Mouse (Mus musculus): ENCODE measurements at regions not wholly inside any gene's neighbourhood (a gene's known extent, or its start where the extent isn't known, plus 50 kb on each side); places are given as distances from the start of the nearest gene placed in this dataset.
A peak's percentile ranks its signal among the peaks of the same experiment; 100 is the strongest.

DNA sequence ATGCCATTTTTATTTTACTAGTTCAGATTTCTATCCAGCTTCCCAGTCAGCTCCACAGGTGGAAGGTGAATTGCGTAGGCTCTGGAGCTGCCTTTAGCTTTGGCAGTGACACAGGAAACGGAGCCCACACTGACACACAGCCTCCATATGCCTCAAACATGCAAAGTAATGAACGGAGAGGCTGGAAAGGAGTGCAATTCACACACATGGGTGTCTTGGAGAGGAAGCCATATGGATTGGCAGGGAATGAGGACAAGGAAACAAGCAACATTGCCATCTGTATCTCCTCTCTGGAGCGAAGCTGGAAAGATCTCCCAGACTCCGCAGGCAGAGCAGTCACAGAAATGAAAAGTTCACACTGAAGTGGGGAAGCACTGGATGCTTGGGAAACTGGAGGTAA lies 201.6 kb upstream of the 4930452B06Rik start:
- no peak for DNase-seq

DNA sequence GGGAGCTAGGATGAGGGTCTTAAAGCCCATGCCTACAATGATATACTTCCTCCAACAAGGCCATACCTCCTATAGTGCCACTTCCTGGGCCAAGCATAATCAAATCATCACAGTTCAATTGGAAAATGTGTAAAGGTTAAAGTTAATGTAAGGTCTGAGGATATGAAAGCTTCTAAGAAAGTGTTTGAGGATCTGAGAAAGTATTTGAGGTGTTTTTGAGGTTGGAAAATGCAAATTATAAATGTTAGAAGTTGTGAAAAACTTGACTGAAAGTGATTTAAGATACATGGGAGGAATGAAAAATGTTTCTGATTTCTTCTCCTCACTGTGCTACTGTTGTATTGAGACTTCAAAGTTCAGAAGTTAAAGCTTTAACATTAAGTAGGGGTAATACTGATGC lies 185.5 kb upstream of the 4930452B06Rik start:
- DNase-seq: no peak

DNA sequence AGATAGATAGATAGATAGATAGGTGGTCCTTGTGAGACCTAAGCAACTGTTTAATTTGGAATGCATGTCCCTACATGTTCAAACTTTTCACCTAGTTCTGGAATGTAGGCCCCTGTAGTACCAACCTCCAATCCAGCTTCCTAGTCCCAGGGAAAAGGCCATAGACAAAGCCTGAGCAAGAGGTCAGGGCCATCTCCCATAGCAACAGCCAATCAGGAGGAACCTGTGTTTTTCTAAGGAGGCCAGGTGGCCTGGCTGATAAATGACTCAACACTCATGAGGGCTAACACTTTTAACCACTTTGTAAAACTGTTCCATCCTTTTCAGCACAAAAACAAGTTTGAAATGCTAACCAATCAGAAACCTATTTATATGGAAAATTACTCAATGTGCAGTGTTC lies 184.2 kb upstream of the 4930452B06Rik start:
- DNase-seq: no peak

DNA sequence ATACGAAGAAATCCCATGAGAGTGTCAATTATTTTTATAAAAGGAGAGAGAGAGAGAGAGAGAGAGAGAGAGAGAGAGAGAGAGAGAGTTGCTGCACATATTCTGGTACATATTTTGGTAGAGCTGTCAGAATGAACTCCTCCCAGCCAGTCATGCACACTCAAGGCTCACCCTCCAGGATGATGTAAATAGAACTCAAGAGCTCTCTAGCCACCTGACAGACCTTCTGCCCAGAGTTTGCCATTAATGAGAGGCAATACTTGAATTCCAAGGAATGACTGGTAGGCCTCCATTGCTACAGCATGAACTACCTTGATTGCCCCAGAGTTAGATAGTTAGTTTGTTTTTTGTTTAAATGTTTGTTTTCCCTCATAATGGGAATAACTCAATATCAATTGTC lies 167.5 kb upstream of the 4930452B06Rik start:
- no peak for DNase-seq

DNA sequence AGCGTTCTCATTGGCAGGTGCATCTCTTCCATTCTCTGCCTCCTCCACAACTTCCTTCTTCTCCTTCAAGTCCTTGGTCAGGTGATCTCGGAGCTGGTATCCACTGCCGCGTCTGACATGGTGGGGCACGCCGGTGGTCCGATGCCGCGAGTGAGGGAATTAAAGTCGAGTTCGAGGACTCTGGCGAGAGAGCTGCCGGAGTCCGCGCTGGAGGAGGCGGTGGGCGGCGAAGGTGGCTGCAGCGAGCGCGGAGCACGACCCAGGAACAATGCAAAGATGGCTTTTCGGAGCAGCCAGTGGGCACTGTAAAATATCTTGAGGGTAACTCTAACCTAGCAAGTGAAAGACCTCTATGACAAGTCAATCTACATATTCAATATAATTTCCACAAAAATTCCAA lies 134.2 kb upstream of the 4930452B06Rik start:
- peak; percentile 27 for DNase-seq

DNA sequence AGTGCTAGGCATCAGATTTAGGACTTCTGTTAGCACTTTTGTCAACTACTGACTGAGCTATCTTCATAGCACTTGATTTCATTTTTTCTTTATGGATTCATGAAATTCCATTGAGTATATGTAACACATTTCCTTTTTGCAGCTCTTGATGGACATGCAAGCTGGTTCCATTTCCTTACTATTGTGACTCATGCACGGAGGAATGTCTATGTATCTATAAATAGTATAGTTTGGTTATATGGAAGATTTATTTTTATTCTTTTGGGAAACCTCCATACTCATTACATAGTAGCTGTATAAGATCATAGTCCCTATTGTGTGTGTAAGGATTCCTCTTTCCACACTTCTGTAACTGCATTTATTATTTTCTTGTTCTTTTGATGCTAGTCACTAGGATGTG lies 123.3 kb upstream of the 4930452B06Rik start:
- no peak for DNase-seq

DNA sequence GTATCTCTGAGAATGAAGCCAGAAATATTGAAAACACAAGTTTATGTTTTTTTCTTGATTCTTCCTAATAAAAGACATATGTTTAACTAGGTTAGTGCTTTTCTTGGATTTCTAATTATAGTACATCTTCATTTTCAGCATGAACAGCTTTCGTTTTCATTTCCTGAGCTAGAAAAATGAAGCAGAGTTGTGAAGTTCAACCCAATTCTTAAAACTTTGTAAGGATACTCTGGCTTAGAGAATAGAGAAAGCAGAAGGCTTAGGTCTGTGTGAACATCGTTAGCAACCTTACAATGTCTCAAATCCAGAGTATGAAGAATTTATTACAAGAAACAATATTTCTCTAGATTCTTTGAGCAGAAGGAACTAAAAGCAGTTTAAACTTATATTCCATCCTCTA lies 94.5 kb upstream of the 4930452B06Rik start:
- no peak for DNase-seq

DNA sequence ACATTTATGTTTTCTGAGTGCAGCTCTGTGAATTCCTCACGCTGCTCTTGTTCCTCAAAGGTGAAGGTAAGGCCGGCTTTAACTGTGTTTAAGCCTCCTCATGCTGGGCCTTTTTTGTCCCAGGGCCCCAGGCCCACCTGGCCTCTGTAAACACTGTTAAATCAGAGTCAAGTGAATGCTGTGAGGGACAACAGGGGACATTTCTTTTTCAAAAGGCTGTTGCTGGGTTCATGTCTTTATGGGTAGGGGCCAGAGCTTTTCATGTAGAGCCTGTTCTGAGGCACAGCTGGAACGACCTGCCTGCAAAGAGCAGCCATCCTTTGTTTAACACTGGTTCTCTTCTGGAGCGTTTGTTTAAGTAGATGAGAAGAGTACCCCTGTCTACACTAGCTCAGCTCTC lies 70.8 kb upstream of the 4930452B06Rik start:
- no peak for DNase-seq

DNA sequence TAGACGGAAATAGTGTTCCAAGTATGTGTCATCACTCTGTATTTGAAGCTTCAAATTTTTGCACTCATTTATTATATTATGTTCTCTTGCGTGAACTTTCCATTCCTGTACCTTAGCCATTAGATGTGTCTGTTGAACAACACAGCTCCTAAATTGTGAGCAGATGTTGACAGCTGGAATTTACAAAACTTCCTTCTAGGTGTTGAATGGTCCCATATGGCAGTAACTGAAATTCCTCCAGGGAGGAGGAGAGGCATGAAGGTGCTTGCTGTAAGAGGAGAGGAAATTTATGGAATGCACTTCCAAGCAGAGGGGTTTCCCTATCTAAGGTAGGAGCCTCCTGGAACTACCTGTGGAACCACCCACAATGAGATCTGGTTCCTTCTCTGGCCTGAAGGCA lies 67.2 kb upstream of the 4930452B06Rik start:
- no peak for DNase-seq

DNA sequence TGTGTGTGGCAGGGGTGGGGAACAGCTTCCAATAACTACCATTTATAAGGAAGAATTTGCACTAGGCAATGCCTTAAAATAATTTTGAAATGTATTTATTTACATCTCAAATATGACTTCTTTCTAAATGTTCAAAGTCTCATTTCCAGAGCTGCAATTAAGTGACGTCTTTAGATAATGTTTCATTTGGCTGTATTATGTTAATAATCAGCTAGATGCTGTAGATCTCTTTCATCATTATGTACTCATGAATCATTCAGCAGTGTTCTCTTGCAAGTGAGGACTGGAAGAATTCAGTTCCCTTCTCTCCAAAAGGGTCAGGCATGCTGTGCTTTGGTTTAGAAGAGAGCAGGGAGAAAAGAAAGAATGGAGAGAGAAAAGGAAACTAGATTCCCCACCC lies 61.3 kb upstream of the 4930452B06Rik start:
- no peak for DNase-seq
